Mouse (Mus musculus) frontal cortex, postnatal 25 days (tissue): ENCODE results near the gene Idua.

Source experiments
- DNase-seq, 2 experiments: peaks; one replicate each; pipeline ENCODE4 v3.0.0; 2022; ENCODE audit warnings: low spot score in 2 of 2

The Idua gene

DNA sequence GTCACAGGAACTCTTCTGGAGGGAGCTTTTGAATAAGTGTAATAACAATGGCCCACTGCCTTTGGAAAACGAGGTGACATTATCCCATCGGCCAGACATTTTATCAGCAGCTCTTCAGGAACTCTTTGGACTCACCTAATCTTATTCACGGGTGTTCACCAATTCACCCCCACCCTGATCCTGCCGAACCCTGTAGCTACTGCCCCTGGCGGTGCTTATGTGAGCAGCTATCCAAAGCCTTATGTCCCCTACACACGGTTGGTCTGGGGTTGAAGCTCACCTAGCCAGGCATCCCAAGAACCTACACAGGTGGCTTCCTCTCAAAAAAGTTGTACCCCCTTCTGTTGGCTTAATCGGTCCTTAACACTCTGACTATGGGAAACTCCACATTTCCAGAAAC is 59.6 kb downstream of the Idua start:
- DNase-seq, result no peak

DNA sequence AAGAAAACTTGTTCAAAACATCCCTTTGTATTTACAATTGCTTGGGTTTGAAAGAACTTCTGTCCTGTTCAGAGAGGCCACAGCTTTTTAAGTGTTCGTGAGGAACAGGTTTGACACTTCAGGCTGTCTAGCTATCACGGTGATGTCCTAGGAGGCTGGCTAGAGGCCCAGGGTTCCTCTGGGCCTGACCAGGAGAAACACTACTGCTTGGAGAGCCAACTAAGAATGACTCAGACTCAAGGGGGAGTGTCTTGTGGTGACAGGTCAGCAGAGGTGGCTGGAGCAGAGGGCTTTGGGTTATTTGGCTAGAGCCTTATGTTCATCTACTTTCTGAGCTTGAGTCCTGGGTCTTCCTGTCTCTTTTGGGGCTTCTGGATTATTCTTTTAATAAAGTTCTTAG is 63.9 kb downstream of the Idua start:
- DNase-seq, result no peak

DNA sequence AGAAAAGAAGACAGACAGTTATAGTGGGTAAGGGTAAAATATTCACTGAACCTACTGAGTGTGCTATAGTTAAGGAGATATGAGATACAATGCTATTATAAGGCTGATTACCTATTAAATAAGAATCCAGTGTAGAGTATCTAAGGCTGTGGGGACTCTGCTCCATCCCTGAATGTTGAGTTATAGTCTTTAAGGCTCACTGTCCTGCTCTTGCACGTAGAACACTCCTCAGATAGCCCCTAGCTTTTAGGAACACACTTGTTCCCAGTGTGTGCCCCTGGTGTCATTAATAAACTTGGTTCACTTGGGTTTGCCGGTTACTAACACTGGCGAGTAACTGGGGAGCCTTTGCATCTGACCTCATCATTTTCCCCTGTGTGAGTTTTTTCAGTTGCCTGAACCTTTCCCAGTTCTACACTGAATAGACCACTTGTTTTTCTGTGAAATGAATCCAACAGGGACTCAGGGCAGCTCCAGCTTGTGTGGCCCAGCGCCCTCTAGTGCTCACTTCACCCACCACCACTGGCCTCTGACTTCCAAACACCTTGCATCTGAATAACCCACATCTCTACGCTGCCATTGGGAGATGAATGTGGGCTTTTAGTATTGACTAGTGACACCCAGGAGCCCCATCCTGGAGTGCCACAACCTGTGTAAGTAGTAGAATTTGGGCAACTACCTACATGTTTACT is 66.6 kb downstream of the Idua start:
- DNase-seq, result peak; percentile 72 to 73

DNA sequence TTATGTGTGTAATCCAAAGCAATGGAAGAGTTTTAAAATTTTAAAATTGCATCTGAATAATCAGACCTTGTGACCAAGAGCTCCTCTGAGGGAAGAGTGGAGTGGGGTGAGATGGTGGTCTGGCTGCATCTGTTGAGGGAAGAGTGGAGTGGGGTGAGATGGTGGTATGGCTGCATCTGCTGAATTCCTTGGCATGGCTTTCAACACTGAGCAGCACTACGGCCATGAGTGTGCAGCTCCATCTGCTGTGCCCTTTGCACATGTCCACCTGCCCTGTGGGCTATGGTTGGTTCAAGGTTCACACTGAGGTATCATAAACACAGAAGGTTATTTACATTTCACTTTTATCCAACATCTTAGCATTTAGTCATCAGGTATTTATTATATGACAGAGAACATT is 67.3 kb downstream of the Idua start:
- DNase-seq, result no peak
